Mouse (Mus musculus): ENCODE results near the gene Mgst3. TPM values are rescaled to one million over a fixed set of nuclear protein-coding genes. Genes with fewer than 3 reads are reported as not detected.
A peak's percentile ranks its signal among the peaks of the same experiment; 100 is the strongest.
"Not testable (repeated sequence)": the region's sequence is repeated elsewhere in the genome, so short reads cannot be mapped to it uniquely, and the experiment has no call there.

Mgst3 gene
- total RNA-seq, 1 experiment from 2014 or later = 3.0 TPM

DNA sequence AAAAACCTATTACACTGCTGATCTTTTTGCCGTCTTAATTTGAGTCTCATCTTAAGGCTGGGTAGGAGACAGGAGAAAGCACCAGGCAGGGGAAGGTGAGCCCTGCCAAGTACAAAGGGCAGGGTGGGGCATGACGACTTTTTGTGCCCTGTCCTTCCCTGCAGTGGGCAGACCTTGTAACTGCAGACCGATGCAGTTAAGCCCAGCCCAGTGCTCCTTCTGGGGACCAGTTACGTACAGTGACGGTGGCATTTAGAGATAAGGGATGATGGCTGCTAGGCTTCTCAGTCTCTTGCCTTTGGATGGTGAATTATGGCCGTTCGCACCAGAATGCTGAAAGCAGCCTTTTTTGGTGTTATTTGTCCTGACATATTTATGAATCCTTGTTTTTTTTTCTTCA is 25.1 kb downstream of the Mgst3 start:
- no peak for ATAC-seq (replicated peaks; ENCODE audit: insufficient number of reproducible peaks, low FRiP score, low TSS enrichment, poor library complexity, severe bottlenecking)

DNA sequence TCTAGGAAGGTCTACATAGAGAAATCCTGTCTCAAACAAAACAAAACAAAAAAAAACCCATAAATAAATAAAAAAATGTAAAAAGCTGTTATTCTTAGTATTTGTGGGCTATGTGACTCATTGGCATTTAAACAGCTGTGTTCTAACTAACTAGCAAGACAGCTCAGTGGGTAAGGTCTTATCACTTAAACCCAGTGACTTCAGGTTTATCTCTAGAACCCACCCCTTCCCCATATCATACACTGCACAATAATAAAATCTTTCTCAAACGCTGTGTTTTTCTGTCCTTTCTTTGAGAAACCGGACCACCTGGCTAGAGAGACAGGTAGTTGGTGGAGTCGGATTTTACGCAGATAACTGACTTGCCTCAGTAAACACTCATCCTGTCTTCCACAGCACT is 25.6 kb downstream of the Mgst3 start:
- ATAC-seq (replicated peaks; ENCODE audit: insufficient number of reproducible peaks, low FRiP score, low TSS enrichment, poor library complexity, severe bottlenecking) = no peak

DNA sequence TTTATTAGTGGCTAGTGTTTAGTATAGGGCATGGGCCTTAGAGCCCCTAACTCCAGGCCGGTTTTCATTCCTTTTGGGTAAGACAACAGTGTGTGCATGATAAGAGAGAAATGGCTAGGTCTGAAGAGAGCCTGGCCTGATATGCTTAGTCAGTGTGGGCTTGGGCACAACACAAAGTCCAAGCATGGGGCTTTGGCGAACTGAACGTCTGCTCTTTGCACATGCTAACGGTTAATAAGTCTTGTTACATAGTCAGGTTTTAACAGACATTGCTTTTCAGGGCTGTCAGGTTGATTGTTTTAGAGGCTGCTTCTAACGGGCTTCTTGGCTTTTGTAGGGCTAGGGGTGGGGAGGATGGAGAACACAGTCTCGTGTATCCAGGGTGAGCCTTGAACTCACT is 27.0 kb downstream of the Mgst3 start:
- no peak for ATAC-seq (replicated peaks; ENCODE audit: insufficient number of reproducible peaks, low FRiP score, low TSS enrichment, poor library complexity, severe bottlenecking)

DNA sequence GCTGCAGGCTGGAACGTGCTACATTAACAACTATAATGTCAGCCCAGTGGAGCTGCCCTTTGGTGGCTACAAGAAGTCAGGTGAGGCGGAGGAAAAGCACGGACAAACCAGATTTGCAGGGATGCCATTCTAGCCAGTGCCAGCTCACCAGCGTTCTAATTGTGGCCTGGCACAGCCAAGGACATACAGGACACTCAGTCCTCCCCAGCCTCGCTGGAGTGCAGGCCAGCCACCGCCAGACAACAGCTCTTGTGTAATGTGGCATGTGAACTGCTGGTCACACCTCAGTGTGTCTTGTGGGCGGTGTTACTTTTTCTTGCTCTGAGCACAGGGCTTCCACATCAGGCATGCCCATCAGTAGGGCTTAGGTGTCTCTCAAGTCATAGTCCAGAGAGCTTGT is 27.8 kb downstream of the Mgst3 start:
- ATAC-seq (replicated peaks; ENCODE audit: insufficient number of reproducible peaks, low FRiP score, low TSS enrichment, poor library complexity, severe bottlenecking) = no peak

DNA sequence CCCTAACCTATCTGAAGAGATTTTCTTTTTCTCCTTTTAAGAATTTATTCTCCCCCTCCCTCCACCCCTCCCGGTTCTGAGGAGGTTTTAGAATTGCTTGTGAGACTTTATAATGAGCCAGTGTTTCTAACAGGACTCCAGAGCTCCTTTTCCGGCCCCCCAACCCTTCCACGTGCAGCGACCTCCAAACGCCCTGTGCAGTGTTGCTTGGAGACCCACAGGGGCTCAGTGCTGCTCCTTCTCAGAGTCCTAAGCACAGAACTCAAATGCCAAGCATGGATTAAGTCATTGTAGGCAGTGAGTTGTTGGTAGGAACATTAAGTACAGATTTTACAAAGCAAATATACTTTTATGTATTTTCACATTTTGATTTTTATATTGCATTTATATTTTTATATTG is 30.3 kb downstream of the Mgst3 start:
- ATAC-seq (replicated peaks; ENCODE audit: insufficient number of reproducible peaks, low FRiP score, low TSS enrichment, poor library complexity, severe bottlenecking) = no peak

DNA sequence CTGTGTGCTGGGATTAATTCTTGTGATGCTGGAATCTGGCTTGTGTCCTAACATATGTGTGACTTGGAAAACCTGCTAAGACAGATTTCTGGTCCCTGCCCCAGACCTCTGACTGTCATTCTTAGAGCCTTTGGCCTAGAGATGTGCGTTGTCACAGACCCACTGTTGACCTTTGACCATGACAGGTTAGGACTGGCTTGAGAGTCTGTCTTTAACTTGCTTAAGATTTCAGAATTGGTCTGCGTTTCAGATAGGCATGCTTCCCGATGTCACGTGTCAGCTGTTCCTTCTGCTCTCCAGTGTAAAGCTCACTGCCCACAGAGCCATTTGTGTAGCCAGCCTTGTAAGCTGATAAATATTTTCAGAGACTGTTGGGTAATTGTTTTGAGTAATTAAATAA is 30.8 kb downstream of the Mgst3 start:
- ATAC-seq (replicated peaks; ENCODE audit: insufficient number of reproducible peaks, low FRiP score, low TSS enrichment, poor library complexity, severe bottlenecking) = no peak

DNA sequence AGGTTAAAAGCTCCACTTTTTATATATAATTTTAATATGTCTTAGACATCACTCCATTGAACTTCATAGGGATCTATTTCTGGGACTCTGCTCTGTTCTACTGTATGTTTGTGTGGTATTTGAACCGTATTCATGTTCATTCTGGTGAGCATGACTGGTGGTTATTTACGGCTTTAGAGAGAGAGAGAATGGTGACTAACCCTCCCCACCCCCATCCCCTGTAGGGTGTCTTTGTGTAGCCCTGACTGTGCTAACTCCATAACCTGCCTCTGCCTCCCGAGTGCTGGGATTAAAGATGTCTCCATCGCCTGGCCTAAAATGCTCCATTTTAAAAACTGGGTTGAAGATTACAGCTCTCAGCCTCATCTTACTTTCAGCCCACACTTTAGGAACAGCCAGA is 33.4 kb downstream of the Mgst3 start:
- ATAC-seq (replicated peaks; ENCODE audit: insufficient number of reproducible peaks, low FRiP score, low TSS enrichment, poor library complexity, severe bottlenecking) = no peak

DNA sequence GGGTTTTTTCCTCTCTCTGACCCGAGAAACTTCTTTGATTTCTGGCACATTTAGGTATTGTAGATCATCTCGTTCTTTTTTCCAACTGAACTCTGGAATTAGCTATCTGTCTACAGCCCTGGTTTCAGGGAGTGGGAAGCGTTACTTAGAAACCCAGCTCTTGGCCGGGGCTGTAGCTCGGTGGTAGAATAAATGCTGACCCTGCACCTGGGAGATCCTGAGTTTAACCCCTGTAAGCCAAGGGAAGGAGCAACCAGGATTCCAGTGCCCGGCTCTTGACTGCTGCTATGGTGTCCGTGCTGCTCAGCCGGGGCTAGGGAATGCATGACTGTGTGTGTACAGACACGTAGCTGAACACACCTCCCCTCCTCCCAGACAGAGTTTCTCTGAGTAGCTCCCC is 34.9 kb downstream of the Mgst3 start:
- no peak for ATAC-seq (replicated peaks; ENCODE audit: insufficient number of reproducible peaks, low FRiP score, low TSS enrichment, poor library complexity, severe bottlenecking)

DNA sequence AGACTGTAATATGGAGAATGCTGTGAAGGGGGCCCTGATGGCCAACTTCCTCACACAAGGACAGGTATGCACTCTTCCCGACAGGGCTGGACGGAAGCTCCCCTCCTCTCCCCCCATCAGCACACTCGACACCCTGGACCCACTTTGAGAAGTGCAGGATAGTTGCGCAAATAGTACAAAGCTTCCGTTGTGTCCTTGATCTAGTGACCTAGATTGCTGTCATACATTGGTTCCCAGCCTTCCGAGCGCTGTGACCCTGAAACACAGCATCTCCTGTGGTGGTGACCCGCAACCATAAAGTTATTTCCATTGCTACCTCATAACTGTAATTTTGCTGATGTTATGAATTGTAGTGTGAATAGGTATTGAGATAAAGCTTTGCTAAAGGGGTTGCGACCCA is 36.3 kb downstream of the Mgst3 start:
- ATAC-seq (replicated peaks; ENCODE audit: insufficient number of reproducible peaks, low FRiP score, low TSS enrichment, poor library complexity, severe bottlenecking) = no peak

DNA sequence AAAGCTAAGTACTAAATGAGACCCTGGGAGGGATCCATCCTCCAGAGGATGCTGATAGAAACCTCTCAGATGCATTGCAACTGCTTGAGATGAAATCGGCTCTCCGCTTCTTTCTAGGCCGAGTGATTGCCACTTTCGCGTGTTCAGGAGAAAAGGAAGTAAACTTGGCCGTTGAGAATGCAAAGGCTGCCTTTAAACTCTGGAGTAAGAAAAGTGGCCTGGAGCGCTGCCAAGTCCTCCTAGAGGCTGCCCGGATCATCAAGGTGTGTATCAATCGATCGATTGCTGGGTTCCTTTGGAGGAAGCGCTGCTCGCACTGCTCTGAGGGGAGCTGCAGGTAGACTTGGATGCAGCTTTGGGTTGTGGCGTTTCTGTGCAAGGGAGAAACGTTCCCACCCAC is 41.2 kb downstream of the Mgst3 start:
- no peak for ATAC-seq (replicated peaks; ENCODE audit: insufficient number of reproducible peaks, low FRiP score, low TSS enrichment, poor library complexity, severe bottlenecking)

DNA sequence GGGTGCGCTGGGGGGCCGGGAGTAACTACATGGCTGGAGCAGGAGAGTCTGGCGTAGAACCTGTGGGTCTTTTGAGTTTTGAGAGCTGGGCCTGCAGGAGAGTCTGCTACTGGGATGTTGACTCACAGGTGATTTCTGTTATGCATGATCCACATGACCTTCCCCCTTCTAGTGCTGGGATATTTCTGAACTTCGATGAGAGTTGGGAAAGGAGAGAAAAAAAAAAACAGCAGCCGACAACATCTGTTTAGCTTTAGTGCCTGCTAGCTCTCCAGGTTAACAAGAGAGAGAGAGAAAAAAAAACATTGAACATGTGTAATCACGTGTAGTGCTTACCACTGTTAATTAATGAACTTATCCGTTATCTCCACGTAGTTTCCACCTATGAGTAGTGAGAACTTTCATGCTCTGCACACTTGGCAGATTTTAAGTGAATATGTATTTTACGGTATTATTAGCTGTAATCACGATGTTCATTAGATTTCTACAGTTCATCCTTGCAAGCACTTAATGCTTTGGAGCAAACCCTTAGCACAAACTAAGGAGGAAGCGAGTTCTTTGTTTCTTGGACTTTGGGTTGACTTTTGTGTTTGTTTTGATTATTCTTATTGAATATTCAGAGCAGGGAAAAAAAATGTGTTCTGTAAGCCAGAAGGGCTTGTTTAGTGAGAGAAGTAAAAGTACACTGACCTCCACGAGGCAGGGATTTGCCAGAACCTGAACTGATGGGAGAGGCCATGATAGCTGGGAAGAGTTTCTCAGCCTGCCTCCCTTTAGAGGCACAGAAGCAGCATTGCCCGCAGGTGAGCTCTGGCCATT is 42.8 kb downstream of the Mgst3 start:
- no peak for ATAC-seq (replicated peaks; ENCODE audit: insufficient number of reproducible peaks, low FRiP score, low TSS enrichment, poor library complexity, severe bottlenecking)

DNA sequence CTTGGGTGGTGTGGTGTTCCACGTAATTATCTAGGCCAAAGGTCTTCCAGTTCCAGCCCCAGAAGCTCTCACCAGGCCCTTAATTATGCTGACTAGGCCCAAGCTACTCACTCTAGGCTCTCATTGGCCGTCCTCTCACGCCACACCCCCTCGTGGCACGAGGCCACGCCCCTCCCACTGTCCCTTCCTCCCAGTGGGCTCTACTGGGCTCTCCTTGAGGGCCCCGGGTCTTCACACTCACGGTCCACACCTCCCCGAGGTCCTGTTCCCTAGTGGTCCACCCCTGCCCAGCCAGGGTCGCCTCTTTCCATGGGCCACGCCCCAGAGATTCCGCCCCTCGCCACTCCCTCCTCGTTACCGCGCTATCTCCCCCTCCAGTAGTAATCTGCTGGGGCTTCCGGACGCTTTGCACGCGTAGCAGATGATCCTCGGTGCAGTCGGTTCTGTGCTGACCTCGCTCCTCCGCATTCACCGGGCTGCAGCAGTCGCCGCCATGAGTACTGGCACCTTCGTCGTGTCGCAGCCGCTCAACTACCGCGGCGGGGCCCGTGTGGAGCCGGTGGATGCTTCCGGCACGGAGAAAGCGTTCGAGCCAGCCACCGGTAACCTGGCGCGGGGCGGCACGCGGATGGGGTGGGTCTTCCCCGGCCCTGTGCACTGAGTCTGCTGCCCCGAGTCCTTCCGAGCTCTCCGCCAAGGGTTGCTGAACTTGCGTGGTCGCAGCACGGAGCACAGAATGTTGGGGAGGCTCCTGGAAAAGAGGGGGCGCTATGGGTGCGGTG is 43.6 kb downstream of the Mgst3 start, which contains the start of gene Aldh9a1:
Gene Aldh9a1 (plus strand): TSS at position 177 of the 782 bp plus-strand sequence.
- ATAC-seq (replicated peaks; ENCODE audit: insufficient number of reproducible peaks, low FRiP score, low TSS enrichment, poor library complexity, severe bottlenecking) = peak; percentile 98

DNA sequence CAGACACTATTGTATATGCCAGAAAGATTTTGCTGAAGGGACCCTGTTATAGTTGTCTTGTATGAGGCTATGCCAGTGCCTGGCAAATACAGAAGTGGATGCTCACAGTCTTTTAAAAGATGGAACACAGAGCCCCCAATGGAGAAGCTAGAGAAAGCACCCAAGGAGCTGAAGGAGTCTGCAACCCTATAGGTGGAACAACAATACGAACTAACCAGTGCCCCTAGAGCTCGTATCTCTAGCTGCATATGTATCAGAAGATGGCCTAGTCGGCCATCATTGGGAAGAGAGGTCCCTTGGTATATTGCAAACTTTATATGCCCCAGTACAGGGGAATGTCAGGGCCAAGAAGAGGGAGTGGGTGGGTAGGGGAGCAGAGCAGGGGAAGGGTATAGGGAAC is 44.4 kb downstream of the Mgst3 start:
- ATAC-seq (replicated peaks; ENCODE audit: insufficient number of reproducible peaks, low FRiP score, low TSS enrichment, poor library complexity, severe bottlenecking) = not testable (repeated sequence)

DNA sequence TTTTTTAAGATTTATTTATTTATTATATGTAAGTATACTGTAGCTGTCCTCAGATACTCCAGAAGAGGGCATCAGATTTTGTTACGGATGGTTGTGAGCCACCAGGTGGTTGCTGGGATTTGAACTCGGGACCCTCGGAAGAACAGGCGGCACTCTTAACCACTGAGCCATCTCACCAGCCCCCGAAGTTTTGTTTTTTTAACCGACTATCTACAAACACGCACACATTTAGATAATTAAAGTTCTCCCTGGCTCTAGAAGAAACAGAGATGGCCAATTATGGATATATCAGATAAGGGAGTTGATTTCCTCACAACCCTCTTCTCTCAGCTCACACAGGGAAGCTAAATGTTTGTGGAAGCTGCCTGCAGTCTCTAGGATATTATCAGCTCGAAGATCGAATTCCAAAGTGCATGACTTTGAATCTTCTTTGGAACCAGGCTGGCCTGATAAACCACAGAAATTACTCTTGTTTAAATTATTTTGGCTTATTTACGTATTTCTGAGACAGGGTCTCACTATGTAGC is 47.6 kb downstream of the Mgst3 start:
- not testable (repeated sequence) for ATAC-seq (replicated peaks; ENCODE audit: insufficient number of reproducible peaks, low FRiP score, low TSS enrichment, poor library complexity, severe bottlenecking)

DNA sequence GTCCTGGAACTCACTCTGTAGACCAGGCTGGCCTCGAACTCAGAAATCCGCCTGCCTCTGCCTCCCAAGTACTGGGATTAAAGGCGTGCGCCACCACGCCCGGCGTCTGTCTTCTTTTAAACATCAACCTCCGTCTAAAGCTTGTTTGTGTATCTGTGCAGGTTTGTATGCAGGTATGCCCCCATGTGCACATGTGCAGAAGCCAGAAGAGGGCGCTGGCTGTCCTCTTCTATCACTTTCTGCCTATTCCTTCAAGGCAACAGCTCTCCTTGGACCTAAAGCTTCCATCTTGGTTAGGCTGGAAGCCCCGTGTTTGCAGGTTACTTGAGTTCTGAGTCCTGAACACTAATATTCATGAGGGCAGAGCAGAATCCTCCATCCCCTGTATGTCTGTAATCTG is 50.8 kb downstream of the Mgst3 start:
- no peak for ATAC-seq (replicated peaks; ENCODE audit: insufficient number of reproducible peaks, low FRiP score, low TSS enrichment, poor library complexity, severe bottlenecking)

DNA sequence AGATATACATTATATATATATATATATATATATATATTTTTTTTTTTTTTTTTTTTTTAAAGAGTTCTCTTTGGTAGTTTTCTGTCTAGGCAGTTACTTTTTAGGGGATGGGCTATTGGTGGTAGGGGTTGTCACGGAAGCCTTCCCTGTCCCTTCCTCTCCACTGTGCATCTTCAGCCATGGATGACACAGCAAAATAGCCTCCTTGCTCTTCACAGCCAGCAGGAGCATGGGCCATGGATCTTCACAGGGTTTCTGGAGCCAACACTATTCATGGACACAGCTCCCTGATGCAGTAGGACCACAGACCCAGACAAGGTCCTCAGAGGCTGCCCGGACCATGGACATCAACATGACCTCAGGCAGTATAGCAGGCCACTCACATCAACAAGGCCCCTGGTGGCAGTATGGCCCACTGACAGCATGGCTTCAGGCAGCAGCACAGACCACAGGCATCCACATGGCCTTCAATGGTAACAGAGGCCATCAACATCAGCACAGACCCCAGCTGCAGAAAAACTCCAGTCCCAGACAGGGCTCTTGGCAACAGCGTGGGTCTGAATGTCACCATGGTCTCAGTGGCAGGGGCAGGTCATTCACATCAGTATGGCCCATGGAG is 52.6 kb downstream of the Mgst3 start:
- ATAC-seq (replicated peaks; ENCODE audit: insufficient number of reproducible peaks, low FRiP score, low TSS enrichment, poor library complexity, severe bottlenecking) = no peak

DNA sequence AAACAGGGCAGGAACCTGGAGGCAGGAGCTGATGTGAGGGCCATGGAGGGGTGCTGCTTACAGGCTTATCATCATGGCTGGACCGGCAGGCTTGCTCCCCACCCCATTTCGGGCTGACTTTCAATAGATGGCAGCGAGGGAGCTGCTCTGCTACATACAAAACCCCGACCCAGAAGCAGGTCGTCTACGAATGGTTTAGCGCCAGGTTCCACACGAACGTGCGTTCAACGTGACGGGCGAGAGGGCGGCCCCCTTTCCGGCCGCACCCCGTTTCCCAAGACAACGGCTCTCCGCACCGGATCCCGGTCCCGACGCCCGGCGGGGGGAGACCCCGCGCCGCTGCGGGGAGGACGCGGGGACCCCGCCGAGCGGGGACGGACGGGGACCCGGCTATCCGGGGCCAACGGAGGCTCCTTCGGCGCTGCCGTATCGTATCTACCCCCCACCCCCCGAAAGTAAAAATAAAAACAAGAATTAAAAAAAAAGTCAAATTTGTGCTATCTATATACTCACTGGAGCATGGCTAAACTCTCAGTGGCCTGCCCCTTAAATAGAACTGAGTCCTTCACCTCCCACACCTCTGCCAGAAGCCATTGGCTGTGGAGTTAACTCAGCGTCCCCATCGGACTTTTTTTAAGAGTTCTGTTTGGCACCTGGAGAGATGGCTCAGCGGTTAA is 53.4 kb downstream of the Mgst3 start:
- no peak for ATAC-seq (replicated peaks; ENCODE audit: insufficient number of reproducible peaks, low FRiP score, low TSS enrichment, poor library complexity, severe bottlenecking)

DNA sequence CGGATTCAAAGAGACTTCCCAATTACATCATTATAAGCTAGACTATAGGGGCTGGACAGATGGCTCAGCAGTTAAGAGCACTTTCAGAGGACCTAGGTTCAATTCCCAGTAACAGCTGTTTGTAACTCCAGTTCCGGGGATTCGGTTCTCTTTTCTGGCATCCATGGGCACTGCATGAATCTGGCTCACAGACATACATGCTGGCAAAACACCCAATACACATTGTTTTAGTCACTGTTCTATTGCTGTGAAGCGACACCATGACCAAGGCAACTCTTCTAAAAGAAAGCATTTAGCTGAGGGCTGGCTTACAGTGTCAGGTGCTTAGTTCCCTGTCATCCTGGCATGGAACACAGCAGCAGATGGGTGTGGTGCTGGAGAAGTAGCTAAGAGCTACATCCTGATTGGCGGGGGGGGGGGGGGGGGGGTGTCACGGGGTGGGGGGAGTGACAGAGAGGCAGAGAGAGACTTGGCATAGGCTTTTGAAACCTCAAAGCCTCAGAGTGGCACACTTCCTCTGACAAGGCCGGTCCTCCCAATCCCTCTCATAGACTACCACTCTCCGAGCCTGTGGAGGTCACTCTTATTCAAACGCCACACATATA is 54.4 kb downstream of the Mgst3 start:
- peak; percentile 49 for ATAC-seq (replicated peaks; ENCODE audit: insufficient number of reproducible peaks, low FRiP score, low TSS enrichment, poor library complexity, severe bottlenecking)

Measured in monocyte, adult 5-6 weeks (primary cell).